Mouse (Mus musculus): ENCODE measurements at regions not wholly inside any gene's neighbourhood (a gene's known extent, or its start where the extent isn't known, plus 50 kb on each side); places are given as distances from the start of the nearest gene placed in this dataset.

- TF ChIP-seq CTCF (conservative IDR thresholded peaks at IDR 0.05; ENCODE audit: insufficient read depth, insufficient read length, low read depth, low read length): 0 out of 2 replicates have a peak, but pooled peaks have one; percentile 5
- no peak for TF ChIP-seq POLR2A (IDR thresholded peaks at IDR 0.05; ENCODE audit: low read depth, low read length)
These were observed 136.7 kb upstream of the Supt20 start for GRCm38 (mm10) chr3:54555954-54556353.
